Mouse (Mus musculus): Measurements from ENCODE around the gene Epc2.
A peak's percentile ranks its signal among the peaks of the same experiment; 100 is the strongest.
"Not testable (repeated sequence)": the region's sequence is repeated elsewhere in the genome, so short reads cannot be mapped to it uniquely, and the experiment has no call there.

The Epc2 gene

GRCm38 (mm10) chr2:49472443-49472842 is 21.2 kb downstream of the Epc2 start:
- no peak for DNase-seq

GRCm38 (mm10) chr2:49482146-49482545 is 30.9 kb downstream of the Epc2 start:
- no peak for DNase-seq

DNA sequence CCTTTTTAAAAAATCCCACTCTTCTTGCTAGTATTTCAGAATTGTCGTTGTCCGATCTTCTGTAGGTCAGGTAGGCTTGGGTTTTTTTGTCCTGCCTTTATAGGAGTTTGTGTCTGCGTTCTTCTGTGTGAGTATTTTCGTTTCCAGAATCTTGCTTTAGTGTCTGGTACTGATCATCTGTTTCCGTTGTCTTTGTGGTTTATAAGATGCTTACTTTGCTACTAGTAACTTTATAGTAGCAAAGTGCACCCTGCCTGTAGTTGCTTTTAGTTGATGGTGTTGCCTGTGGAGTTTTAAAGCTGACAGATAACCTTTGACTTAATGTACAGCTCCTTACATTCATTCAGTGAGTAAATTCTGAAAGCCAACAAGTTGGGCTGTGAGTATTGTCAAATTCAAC is 32.1 kb downstream of the Epc2 start:
- DNase-seq: no peak

GRCm38 (mm10) chr2:49501435-49501834 is 50.1 kb downstream of the Epc2 start:
- DNase-seq: no peak

GRCm38 (mm10) chr2:49503596-49503995 is 52.3 kb downstream of the Epc2 start:
- DNase-seq: peak in 1 of 2 experiments; percentile 38

- not testable (repeated sequence) for DNase-seq
Measured at GRCm38 (mm10) chr2:49505151-49505550, 53.9 kb downstream of the Epc2 start.

DNA sequence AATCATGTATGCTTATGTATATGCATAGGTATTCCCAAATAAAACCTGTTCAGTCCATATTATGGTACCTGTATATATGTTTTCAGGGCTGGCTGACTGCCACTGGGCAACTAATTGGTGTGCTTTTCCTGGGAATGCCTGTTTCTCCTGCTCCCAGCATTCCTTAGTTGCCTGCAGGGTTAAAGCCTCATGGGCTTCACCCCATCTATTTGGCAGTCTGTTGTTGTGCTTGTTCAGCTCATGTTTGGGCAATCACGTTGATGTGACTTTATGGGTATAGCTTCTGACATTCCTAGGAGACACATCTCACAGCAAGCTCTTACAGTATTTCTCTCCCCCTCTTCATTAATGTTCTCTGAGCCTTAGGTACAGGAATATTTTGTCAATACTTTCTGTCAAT is 59.5 kb downstream of the Epc2 start:
- DNase-seq: no peak

GRCm38 (mm10) chr2:49516011-49516410 is 64.7 kb downstream of the Epc2 start:
- no peak for DNase-seq

- DNase-seq: no peak
Measured at GRCm38 (mm10) chr2:49520409-49520808, 69.1 kb downstream of the Epc2 start.

GRCm38 (mm10) chr2:49520989-49521388 is 69.7 kb downstream of the Epc2 start:
- DNase-seq: no peak

GRCm38 (mm10) chr2:49521564-49521963 is 70.3 kb downstream of the Epc2 start:
- DNase-seq: no peak

DNA sequence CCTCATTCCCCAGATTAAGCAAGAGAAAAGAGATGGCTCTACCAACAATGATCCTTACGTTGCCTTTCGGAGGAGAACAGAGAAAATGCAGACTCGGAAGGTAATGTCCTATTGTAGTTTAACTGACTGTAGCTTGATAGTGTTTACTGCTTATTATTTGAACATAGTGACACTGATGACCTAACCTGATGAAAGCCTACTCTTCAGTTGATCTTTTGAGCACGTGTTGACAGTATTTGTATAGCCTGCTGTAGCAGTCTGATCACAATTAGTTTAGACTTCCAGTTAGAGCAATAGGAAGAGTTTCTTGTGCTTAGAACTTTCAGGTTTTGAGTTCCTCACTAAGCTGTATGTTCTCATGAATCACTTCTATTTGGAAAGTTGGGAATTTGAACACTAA is 71.3 kb downstream of the Epc2 start:
- DNase-seq: no peak

- DNase-seq: no peak
Measured at GRCm38 (mm10) chr2:49537147-49537546, 85.9 kb downstream of the Epc2 start.

DNA sequence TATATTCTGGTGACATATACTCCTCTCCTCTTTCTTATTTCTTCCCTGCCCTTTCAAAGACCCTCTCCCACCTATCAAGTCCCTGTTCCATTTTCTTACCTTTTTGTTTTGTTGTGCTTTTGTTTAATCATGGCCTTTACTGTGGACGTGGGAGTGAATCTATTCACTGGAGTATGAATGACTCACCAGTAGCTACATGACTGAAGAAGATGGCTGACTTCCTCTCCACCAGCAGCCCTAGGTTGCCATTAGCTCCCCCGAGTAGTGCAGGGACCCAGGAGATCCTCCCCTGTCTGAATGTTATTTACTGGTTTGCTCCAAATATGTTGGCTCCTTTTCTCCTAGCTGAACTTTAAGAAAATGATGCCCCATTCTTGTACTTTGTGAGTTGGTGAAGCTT is 86.8 kb downstream of the Epc2 start:
- no peak for DNase-seq

DNA sequence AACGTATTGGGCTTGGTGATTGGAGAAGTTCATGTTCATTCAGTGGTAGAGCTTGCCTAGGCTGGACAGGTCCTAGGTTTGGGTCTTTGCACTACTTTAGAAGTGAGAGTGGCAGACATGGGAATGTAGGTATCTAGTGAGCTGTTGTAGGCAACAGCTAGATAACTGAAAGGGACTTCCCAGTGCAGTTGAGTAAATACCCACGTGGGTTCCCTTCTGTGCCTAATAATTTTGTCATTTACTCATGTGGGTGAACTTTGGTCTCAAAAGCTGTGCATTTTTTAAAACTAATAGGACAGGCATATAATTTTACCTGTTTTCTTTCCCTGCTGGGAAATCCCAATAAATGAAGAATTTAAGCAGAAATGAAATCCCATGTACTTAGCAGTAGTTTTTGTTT is 88.5 kb downstream of the Epc2 start:
- no peak for DNase-seq

GRCm38 (mm10) chr2:49547813-49548212 is 96.5 kb downstream of the Epc2 start:
- no peak for DNase-seq

- no peak for DNase-seq
Measured at GRCm38 (mm10) chr2:49548492-49548891, 97.2 kb downstream of the Epc2 start.

- no peak for DNase-seq
Measured at GRCm38 (mm10) chr2:49553096-49553495, 101.8 kb downstream of the Epc2 start.

DNA sequence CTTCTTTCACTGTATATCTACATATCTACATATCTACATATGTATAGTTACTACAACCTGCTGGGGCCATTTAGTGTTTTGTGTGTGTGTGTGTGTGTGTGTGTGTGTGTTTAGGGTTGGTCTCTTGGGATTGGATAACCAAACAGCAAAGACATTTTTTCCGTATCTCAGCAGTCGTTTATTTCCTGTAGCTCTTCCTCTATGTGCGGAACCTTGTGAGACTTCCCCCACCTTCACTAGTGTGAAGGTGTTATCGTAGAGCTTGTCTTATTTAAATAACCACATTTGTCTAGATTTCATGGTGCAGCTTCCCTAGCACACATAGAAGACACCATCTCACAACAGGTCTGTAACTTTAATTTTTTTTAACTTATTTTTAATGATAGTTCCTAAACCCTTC is 106.1 kb downstream of the Epc2 start:
- DNase-seq: no peak

DNA sequence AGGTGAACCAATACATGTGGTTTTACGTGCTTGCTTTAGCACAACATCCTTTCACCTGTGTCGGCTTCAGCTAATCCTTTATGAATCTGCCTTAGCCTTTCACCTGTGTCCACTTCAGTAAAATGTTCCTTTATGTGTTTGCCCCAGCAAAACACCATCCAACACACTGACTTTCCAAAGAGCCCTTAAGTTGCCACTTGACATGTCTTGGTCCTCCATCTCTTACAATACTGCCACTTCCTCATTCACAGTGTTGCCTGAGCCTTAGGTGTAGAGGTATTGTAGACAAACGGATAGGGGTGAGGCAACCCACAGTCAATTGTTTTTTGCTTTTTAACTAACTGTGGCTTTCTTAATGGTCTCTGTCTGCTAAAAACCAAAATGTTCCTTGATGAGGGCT is 107.1 kb downstream of the Epc2 start:
- DNase-seq: no peak

GRCm38 (mm10) chr2:49562688-49563350 is 111.5 kb downstream of the Epc2 start:
- DNase-seq: no peak

GRCm38 (mm10) chr2:49569862-49570777 is 118.8 kb downstream of the Epc2 start:
- no peak for DNase-seq

GRCm38 (mm10) chr2:49570778-49571101 is 119.5 kb downstream of the Epc2 start:
- DNase-seq: no peak

GRCm38 (mm10) chr2:49571159-49571920 is 120.1 kb downstream of the Epc2 start:
- DNase-seq: no peak

Data from spleen, adult 18-20 months (tissue).